Mouse (Mus musculus): Measurements from ENCODE around the gene Ppp3ca. TPM values are rescaled to one million over a fixed set of nuclear protein-coding genes. Genes with fewer than 3 reads are reported as not detected.

The Ppp3ca gene
- polyA plus RNA-seq, 1 experiment from 2014 or later, result 53.9 TPM

GRCm38 (mm10) chr3:136818997-136819396 is 149.1 kb downstream of the Ppp3ca start:
- peaks cover 5% of the 10 kb centered on the region for H3K36me3 ChIP-seq
- H3K4me1 ChIP-seq, result 0 out of 2 replicates have a peak, but pooled peaks cover 8% of the 10 kb centered on the region
- 67% methylated on average over 5 of the region's 5 CpGs for WGBS
- no peaks in the 10 kb centered on the region for H3K27me3 ChIP-seq (ENCODE audit: insufficient read depth, poor library complexity, severe bottlenecking)
- H3K27ac ChIP-seq, result no peak overlapping the region
- H3K4me3 ChIP-seq, result no peak overlapping the region
- no peaks in the 10 kb centered on the region for H3K9me3 ChIP-seq
- no peak for DNase-seq (ENCODE audit: low spot score)

DNA sequence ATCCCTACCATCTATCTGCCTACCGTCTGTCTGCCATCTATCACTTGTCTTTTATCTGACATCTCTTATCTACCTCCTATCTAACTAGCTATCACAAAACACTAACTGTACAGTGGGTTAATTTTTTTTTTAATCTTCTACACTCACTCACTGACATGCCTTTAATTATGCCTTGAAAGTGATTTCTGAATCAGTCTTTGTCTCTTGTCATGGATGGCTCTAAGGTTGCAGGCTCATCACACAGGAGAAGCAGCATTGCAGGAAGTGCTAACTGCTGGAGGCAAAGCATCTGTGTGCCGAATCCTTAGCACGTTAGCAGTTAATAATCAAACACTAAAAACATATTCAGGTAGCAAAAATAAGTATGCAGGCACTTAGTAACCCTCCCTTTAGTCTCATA is 151.1 kb downstream of the Ppp3ca start:
- H3K27ac ChIP-seq, result no peak overlapping the region
- H3K36me3 ChIP-seq, result peaks cover 6% of the 10 kb centered on the region
- no peak for DNase-seq (ENCODE audit: low spot score)
- no peaks in the 10 kb centered on the region for H3K27me3 ChIP-seq (ENCODE audit: insufficient read depth, poor library complexity, severe bottlenecking)
- no peak overlapping the region for H3K4me3 ChIP-seq
- H3K4me1 ChIP-seq, result 0 out of 2 replicates have a peak, but pooled peaks cover 3% of the 10 kb centered on the region
- H3K9me3 ChIP-seq, result no peaks in the 10 kb centered on the region
- WGBS, result 71% methylated on average over 3 of the region's 3 CpGs

DNA sequence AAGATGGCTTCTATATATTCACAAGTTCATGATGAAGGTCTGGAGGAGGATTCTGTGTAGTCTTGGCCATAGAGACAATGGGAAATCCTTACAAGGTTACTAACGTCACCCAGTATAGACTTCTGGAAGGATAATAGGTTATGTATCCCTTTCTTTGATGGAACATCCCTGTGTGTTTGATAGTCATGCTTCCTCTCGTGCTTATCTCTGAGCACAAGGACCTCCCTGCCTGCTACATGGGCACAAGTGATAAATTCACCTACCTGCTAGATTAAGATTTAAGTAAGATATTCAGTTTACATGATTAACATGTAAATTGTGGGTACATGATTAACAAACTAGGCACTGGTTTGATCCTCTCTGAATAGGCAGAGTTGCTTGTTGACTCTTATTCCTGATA is 152.1 kb downstream of the Ppp3ca start:
- H3K9me3 ChIP-seq, result no peaks in the 10 kb centered on the region
- 77% methylated on average over 2 of the region's 2 CpGs for WGBS
- no peak overlapping the region for H3K27ac ChIP-seq
- H3K4me3 ChIP-seq, result no peak overlapping the region
- H3K4me1 ChIP-seq, result no peaks in the 10 kb centered on the region
- no peaks in the 10 kb centered on the region for H3K27me3 ChIP-seq (ENCODE audit: insufficient read depth, poor library complexity, severe bottlenecking)
- no peak for DNase-seq (ENCODE audit: low spot score)
- H3K36me3 ChIP-seq, result peaks cover 6% of the 10 kb centered on the region

GRCm38 (mm10) chr3:136822431-136822830 is 152.5 kb downstream of the Ppp3ca start:
- H3K36me3 ChIP-seq, result peaks cover 6% of the 10 kb centered on the region
- no peaks in the 10 kb centered on the region for H3K27me3 ChIP-seq (ENCODE audit: insufficient read depth, poor library complexity, severe bottlenecking)
- H3K4me3 ChIP-seq, result no peak overlapping the region
- DNase-seq (ENCODE audit: low spot score), result no peak
- 84% methylated on average over 2 of the region's 2 CpGs for WGBS
- H3K9me3 ChIP-seq, result no peaks in the 10 kb centered on the region
- H3K27ac ChIP-seq, result no peak overlapping the region
- H3K4me1 ChIP-seq, result no peaks in the 10 kb centered on the region

DNA sequence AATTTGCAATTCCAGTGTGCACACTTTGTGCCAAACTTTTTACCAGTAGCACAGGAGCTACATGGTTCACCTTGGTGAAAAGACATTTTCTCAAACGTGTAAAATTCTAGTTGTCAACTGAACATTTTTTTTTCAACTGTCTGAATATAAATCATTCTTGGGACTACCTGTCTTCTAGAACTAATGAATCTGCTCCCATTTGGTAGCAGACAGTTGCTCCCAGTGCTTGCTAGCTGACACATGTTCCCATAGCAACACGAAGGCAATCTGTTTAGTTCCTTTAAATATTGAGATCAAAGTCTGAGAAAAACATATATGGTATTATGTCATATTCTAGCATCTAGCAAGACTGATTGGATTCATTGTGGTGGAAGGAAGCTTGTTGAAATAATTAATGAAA is 158.5 kb downstream of the Ppp3ca start:
- H3K36me3 ChIP-seq, result peaks cover 6% of the 10 kb centered on the region
- 87% methylated on average over 2 of the region's 2 CpGs for WGBS

DNA sequence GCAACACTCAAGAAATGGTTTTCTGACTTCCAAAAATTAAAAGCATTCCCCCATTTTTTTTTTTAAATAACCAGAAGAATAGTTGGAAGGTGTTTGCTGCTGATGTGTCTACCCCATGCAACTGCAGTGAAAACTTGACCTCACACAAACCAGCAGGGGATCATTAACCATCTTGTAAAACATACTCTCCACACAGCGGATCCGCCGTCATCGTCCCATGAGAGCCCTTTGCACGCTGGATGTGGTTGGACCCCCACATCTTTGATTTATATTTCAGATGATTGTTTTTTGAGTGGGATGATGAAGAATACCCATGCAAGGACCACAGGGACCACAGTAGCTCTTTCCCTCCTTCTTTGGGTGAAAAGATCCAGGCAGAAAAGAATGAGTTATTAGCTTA is 159.2 kb downstream of the Ppp3ca start:
- Histone ChIP-seq H3K36me3 (no peaks in the 10 kb centered on the region; the same call in 1 of the 2 replicates), H3K4me1 (peaks cover 16% of the 10 kb centered on the region), H3K27ac (no peak overlapping the region), H3K9me3 (no peaks in the 10 kb centered on the region), H3K4me3 (no peak overlapping the region), H3K27me3 (ENCODE audit: insufficient read depth, poor library complexity, severe bottlenecking) (no peaks in the 10 kb centered on the region)
- 88% methylated on average over 5 of the region's 5 CpGs for WGBS
- DNase-seq (ENCODE audit: low spot score), result no peak

More for the DNA sequence above, 158.5 kb downstream of the Ppp3ca start:
- DNase-seq (ENCODE audit: low spot score), result no peak
- Histone ChIP-seq H3K27ac (no peak overlapping the region), H3K4me3 (no peak overlapping the region), H3K9me3 (no peaks in the 10 kb centered on the region), H3K4me1 (peaks cover 9% of the 10 kb centered on the region), H3K27me3 (ENCODE audit: insufficient read depth, poor library complexity, severe bottlenecking) (no peaks in the 10 kb centered on the region)

- 69% methylated on average over 12 of the region's 12 CpGs for WGBS
- Histone ChIP-seq H3K9me3 (no peaks in the 10 kb centered on the region), H3K4me1 (peaks cover 30% of the 10 kb centered on the region), H3K4me3 (no peak overlapping the region), H3K27me3 (ENCODE audit: insufficient read depth, poor library complexity, severe bottlenecking) (no peaks in the 10 kb centered on the region), H3K27ac (no peak overlapping the region), H3K36me3 (no peaks in the 10 kb centered on the region)
- no peak for DNase-seq (ENCODE audit: low spot score)
Measured at GRCm38 (mm10) chr3:136830687-136831220, 160.8 kb downstream of the Ppp3ca start.

DNA sequence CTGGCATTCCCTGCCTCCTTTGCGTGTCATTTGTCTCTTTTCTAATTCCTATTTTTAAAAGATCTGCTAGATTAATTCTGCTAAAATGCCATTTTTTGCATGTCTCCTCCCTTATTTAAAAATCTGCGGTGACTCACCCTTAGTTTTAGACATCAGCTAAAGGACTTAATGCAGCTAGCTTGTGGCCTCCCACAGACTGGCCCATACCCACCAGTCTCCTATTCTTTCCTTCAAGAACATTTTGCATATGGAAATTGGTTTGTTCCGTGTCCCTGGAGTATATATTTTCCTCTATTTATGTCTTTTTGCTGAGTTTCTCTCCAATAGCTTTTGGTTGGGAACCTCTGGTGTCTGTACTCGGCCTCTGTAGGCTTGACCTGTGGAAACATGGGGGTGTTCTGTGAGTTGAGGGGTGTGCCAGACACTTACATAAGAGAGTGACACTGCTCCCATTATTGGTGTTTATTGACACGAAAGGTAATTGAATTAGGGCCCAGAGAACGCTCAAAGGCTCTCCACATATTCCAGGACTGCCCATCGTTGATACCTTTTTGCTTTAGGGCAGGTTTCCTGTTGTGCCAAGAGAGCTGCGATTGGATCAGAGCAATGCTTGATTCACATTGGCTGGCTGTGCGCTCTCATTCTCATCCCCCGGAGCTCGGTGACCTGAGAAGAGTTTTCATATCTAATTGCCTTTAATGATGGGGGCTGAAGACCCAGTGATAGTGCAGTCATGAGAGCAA is 163.2 kb downstream of the Ppp3ca start:
- Histone ChIP-seq H3K36me3 (no peaks in the 10 kb centered on the region), H3K9me3 (no peaks in the 10 kb centered on the region), H3K4me1 (peaks cover 44% of the 10 kb centered on the region), H3K27ac (no peak overlapping the region), H3K27me3 (ENCODE audit: insufficient read depth, poor library complexity, severe bottlenecking) (no peaks in the 10 kb centered on the region), H3K4me3 (0 out of 2 replicates have a peak overlapping the region, but pooled peaks have one; percentile 27)
- WGBS, result 52% methylated on average over 11 of the region's 11 CpGs
- DNase-seq (ENCODE audit: low spot score), result no peak

GRCm38 (mm10) chr3:136833893-136834292 is 164.0 kb downstream of the Ppp3ca start:
- Histone ChIP-seq H3K9me3 (no peaks in the 10 kb centered on the region), H3K4me1 (peaks cover 44% of the 10 kb centered on the region), H3K36me3 (no peaks in the 10 kb centered on the region), H3K27ac (peak overlapping the region; percentile 70), H3K4me3 (peak overlapping the region; percentile 27; the same call in 1 of the 2 replicates), H3K27me3 (ENCODE audit: insufficient read depth, poor library complexity, severe bottlenecking) (no peaks in the 10 kb centered on the region)
- DNase-seq (ENCODE audit: low spot score), result no peak
- 7% methylated on average over 5 of the region's 5 CpGs for WGBS

GRCm38 (mm10) chr3:136835851-136836250 is 165.9 kb downstream of the Ppp3ca start:
- 11% methylated on average over 9 of the region's 9 CpGs for WGBS
- Histone ChIP-seq H3K27me3 (ENCODE audit: insufficient read depth, poor library complexity, severe bottlenecking) (no peaks in the 10 kb centered on the region), H3K4me1 (peaks cover 43% of the 10 kb centered on the region)

GRCm38 (mm10) chr3:136836319-136837193 is 166.6 kb downstream of the Ppp3ca start:
- 21% methylated on average over 17 of the region's 17 CpGs for WGBS
- Histone ChIP-seq H3K4me3 (0 out of 2 replicates have a peak overlapping the region, but pooled peaks have one; percentile 25), H3K27ac (peak overlapping the region; percentile 25; the same call in 1 of the 2 replicates), H3K9me3 (no peaks in the 10 kb centered on the region), H3K4me1 (peaks cover 40% of the 10 kb centered on the region), H3K27me3 (ENCODE audit: insufficient read depth, poor library complexity, severe bottlenecking) (no peaks in the 10 kb centered on the region), H3K36me3 (no peaks in the 10 kb centered on the region)
- DNase-seq (ENCODE audit: low spot score), result peak; percentile 76

More at GRCm38 (mm10) chr3:136835851-136836250, 165.9 kb downstream of the Ppp3ca start:
- Histone ChIP-seq H3K4me3 (peak overlapping the region; percentile 25), H3K9me3 (no peaks in the 10 kb centered on the region), H3K36me3 (no peaks in the 10 kb centered on the region), H3K27ac (peak overlapping the region; percentile 25; the same call in 1 of the 2 replicates)
- no peak for DNase-seq (ENCODE audit: low spot score)

- Histone ChIP-seq H3K9me3 (no peaks in the 10 kb centered on the region), H3K36me3 (no peaks in the 10 kb centered on the region), H3K4me1 (peaks cover 40% of the 10 kb centered on the region), H3K27me3 (ENCODE audit: insufficient read depth, poor library complexity, severe bottlenecking) (no peaks in the 10 kb centered on the region), H3K27ac (no peak overlapping the region), H3K4me3 (no peak overlapping the region)
- 94% methylated on average over 3 of the region's 3 CpGs for WGBS
- DNase-seq (ENCODE audit: low spot score), result no peak
Measured at GRCm38 (mm10) chr3:136837589-136837988, 167.7 kb downstream of the Ppp3ca start.

- no peaks in the 10 kb centered on the region for H3K9me3 ChIP-seq
- no peak for DNase-seq (ENCODE audit: low spot score)
Measured at GRCm38 (mm10) chr3:136841282-136841681, 171.4 kb downstream of the Ppp3ca start.

More at GRCm38 (mm10) chr3:136841282-136841681, 171.4 kb downstream of the Ppp3ca start:
- Histone ChIP-seq H3K36me3 (no peaks in the 10 kb centered on the region), H3K27me3 (ENCODE audit: insufficient read depth, poor library complexity, severe bottlenecking) (no peaks in the 10 kb centered on the region), H3K4me1 (peaks cover 13% of the 10 kb centered on the region), H3K27ac (no peak overlapping the region), H3K4me3 (no peak overlapping the region)
- WGBS, result 80% methylated on average over 3 of the region's 3 CpGs
